Mouse (Mus musculus) ES-Bruce4 (cell line): ENCODE data around the gene Baiap2l2.

Experiments used
- CTCF ChIP-seq: IDR thresholded peaks from one replicate; pipeline ENCODE4 v1.8.1; 2011; ENCODE audit warnings: low read depth, low read length
- EP300 ChIP-seq: IDR thresholded peaks from 2 replicates; pipeline ENCODE4 v1.6.1; 2011; ENCODE audit warnings: low read depth, low read length; ENCODE audit not compliant: insufficient read depth
- POLR2A ChIP-seq: IDR thresholded peaks from one replicate; pipeline ENCODE4 v1.8.1; 2011; ENCODE audit warnings: low read length; ENCODE audit not compliant: insufficient read depth

DNA sequence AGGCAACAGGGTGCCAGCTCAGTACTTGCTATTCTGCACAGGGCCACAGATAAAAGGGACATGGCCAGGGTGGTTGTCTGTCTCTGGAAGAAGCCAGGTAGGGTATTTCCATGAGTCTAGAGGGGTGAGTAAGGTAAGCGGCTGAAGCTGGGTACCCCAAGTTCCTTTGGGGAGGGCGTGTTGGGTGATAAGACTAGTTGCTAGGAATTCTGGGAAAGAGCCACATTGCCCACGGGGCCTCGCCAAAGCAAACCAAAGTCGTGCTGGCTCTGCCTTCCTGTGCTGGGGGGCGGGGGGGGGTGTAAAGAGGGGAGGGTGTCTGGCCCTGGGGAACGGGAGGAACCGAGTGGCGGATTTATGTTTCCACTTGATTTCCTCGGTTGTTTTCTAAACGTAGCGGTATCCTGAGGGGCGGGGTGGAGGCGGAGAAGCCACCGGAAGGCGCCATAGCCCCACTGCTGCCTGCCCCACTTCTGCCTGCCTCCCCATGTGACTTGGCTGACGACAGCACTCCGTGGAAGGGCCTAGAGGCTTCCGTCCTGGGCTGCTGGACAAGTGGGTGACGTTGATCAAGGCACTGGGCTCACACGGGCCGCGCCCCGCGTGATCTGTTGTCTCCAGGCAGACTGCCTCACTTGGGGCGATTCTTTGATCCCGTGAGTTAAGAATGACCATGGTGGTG is 76.4 kb downstream of the Baiap2l2 start:
- TF ChIP-seq POLR2A, result no peak
- TF ChIP-seq EP300, result no peak
- no peak for TF ChIP-seq CTCF
